Mouse (Mus musculus) heart, postnatal 0 days (tissue): ENCODE results near the gene Fam20a. TPM values are rescaled to one million over a fixed set of nuclear protein-coding genes. Genes with fewer than 3 reads are reported as not detected.
A peak's percentile ranks its signal among the peaks of the same experiment; 100 is the strongest.

Experiments used
- ATAC-seq: fragments of 200-750 bp; cut with Nextera tagmentation; 2 replicates; pipeline ENCODE4 v1.8.0; 2017; ENCODE audit warnings: low read depth, moderate number of reproducible peaks, moderate library complexity; ENCODE audit not compliant: insufficient read depth
- DNase-seq: peaks from one replicate; pipeline ENCODE4 v3.0.0-alpha.2; 2016; ENCODE audit warnings: low spot score
- H3K27ac ChIP-seq: fragments of 300-500 bp; sonication (generic); 2 replicates; pipeline ENCODE4 v1.5.1; 2014; ENCODE audit warnings: low read depth, mild to moderate bottlenecking
- H3K27me3 ChIP-seq: fragments of 300-500 bp; sonication (generic); 2 replicates; pipeline ENCODE4 v1.6.1; 2014; ENCODE audit warnings: low read length, mixed read lengths; ENCODE audit not compliant: control insufficient read depth, insufficient read depth
- H3K36me3 ChIP-seq: fragments of 300-500 bp; sonication (generic); replicated peaks from 2 replicates; pipeline ENCODE4 v1.6.1; 2014; ENCODE audit warnings: low read length, mixed read lengths; ENCODE audit not compliant: control insufficient read depth, insufficient read depth
- H3K4me1 ChIP-seq: fragments of 300-500 bp; sonication (generic); 2 replicates; pipeline ENCODE4 v1.6.1; 2014; ENCODE audit warnings: antibody characterized with exemption; ENCODE audit not compliant: control insufficient read depth, insufficient read depth
- H3K4me2 ChIP-seq: fragments of 300-500 bp; sonication (generic); 2 replicates; pipeline ENCODE4 v1.6.1; 2014; ENCODE audit warnings: low read depth, mild to moderate bottlenecking, low read length, moderate library complexity
- H3K4me3 ChIP-seq: fragments of 300-500 bp; sonication (generic); 2 replicates; pipeline ENCODE4 v1.5.1; 2014; ENCODE audit warnings: low read depth, low read length
- H3K9ac ChIP-seq: fragments of 300-500 bp; sonication (generic); replicated peaks from 2 replicates; pipeline ENCODE4 v1.6.1; 2014; ENCODE audit warnings: low read depth, low read length, mixed read lengths
- H3K9me3 ChIP-seq: fragments of 300-500 bp; sonication (generic); replicated peaks from 2 replicates; pipeline ENCODE4 v1.6.1; 2016; ENCODE audit warnings: low read length; ENCODE audit not compliant: control insufficient read depth
- CTCF ChIP-seq: IDR thresholded peaks from 2 replicates; pipeline ENCODE4 v1.5.1; 2016; ENCODE audit warnings: antibody characterized with exemption, control low read depth, low read depth
- EP300 ChIP-seq: IDR thresholded peaks from 2 replicates; pipeline ENCODE4 v1.6.1; 2016; ENCODE audit warnings: antibody characterized with exemption, low read depth
- WGBS: fragments of 180-500 bp; shearing (Covaris S2); extraction: QIAGEN DNeasy Blood & Tissue Kit; methylation state at CpG from one replicate; pipeline ENCODE4 v1.1.7; 2014; 5-methylcytosine and 5-hydroxymethylcytosine counted together
- polyA plus RNA-seq: library from polyadenylated mRNA; unstranded; fragments of >200 nt; fragmentation: Nextera tagmentation; extraction: Ambion mirVana; gene quantifications from 2 replicates; pipeline ENCODE4 v1.2.1, GENCODE M21; 2015
- total RNA-seq: library from RNA; depleted of rRNA; stranded (reverse); fragments of >200 nt; gene quantifications from 2 replicates; pipeline ENCODE4 v1.2.3, GENCODE M21; 2014; ENCODE audit warnings: low replicate concordance

Gene Fam20a
- total and polyA plus RNA-seq, 2 experiments from 2014 or later, result 3.0 to 6.8 TPM

DNA sequence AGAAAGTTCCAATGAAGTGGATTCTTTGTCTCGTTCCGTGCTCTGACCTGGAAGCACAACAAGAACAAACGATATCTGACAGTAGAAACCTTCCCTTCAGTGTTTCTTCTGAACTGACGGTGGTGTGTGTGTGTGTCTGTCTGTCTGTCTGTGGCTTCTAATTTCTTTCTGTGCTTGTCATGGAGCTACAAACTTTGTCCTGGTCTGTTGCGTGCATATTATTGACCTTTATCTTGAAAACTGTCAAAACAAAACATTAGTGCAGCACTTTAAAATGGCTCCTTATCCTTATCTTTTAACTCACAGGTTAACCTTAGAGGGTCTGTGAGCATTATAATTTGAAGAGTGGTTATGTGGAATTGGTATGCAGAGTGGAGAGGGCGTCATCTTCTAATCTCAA lies 69.6 kb downstream of the Fam20a start:
- H3K9me3 ChIP-seq, result no peaks in the 10 kb centered on the region
- peak overlapping the region; percentile 66 for H3K4me2 ChIP-seq
- H3K4me1 ChIP-seq, result peaks cover 22% of the 10 kb centered on the region
- peaks cover 36% of the 10 kb centered on the region for H3K36me3 ChIP-seq
- no peaks in the 10 kb centered on the region for H3K27me3 ChIP-seq
- WGBS, result 7% methylated on average over 6 of the region's 6 CpGs
- DNase-seq (no peak), ATAC-seq (no peak)
- TF ChIP-seq CTCF, result no peak
- TF ChIP-seq EP300, result no peak
- peak overlapping the region; percentile 94 for H3K9ac ChIP-seq
- peak overlapping the region; percentile 99; the same call in 1 of the 2 replicates for H3K27ac ChIP-seq
- peak overlapping the region; percentile 88 for H3K4me3 ChIP-seq

DNA sequence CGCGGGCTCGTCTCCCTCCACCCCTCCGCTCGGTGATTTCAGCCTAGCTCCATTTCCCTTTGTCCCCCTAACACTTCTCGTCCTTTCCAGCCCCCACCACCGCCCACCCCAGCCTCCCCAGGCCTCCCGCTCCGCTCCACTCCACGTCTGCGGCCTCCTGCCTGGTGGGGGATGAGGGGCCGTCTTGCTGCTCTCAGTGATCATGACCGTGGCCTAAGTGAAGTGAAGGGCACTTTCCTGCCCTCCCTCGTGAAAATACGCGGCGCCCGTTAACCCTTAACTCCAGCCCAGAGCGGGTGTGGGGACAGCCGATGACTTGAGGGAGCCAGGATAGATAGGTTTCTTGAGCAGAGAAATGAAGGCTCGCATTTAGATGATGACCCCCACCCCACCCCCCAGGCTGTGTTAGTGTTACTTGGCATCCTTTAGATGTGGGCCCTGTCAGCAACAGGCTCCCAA lies 70.5 kb downstream of the Fam20a start:
- peak overlapping the region; percentile 94 for H3K9ac ChIP-seq
- ATAC-seq (peak; percentile 9; the same call in 1 of the 2 replicates), DNase-seq (peak; percentile 60)
- 0% methylated on average over 21 of the region's 21 CpGs for WGBS
- peaks cover 22% of the 10 kb centered on the region for H3K4me1 ChIP-seq
- no peaks in the 10 kb centered on the region for H3K9me3 ChIP-seq
- no peaks in the 10 kb centered on the region for H3K27me3 ChIP-seq
- peak overlapping the region; percentile 88 for H3K4me3 ChIP-seq
- peak overlapping the region; percentile 99 for H3K27ac ChIP-seq
- peak overlapping the region; percentile 66 for H3K4me2 ChIP-seq
- TF ChIP-seq EP300 (no peak), CTCF (no peak)
- peaks cover 28% of the 10 kb centered on the region for H3K36me3 ChIP-seq

DNA sequence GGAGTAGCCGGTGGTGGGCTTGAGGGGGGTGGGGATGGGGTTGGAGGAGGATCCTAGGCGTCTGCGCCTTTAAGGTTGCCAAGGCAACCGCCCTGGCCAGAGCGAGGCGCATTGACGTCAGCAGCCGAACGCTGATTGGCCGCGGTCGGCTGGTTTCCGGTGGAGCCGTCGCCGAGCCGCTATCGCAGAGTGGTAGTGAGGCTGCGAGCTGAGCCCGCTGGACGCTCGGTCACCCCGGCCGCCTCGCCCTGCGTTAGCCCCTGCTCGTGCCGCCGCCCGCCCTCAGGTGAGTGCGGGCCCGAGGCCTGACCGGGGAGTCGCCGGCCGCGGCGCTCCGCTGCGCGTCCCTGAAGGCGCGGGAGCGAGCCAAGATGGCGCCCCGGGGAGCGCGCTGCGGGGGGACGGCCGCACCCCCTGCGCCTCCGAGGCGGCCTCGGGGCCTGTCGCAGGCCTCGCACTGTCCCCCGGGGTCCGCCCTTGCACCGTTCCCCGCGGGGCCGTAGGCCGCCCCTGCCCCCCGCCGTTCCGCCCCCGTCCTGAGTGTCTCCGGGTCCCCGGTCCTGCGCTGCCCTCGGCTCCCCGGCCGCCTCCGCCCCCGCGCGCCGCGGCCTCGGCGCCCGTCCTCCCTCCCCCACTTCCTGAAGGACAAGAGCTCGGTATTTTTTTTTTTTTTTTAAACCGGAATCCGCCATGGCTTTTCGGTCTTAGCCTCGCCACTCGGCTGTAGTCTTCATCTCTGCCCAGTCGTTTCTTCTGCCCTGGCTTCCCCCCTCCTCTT lies 71.1 kb downstream of the Fam20a start:
- peaks cover 22% of the 10 kb centered on the region for H3K36me3 ChIP-seq
- H3K4me2 ChIP-seq, result peak overlapping the region; percentile 66
- no peaks in the 10 kb centered on the region for H3K9me3 ChIP-seq
- peaks cover 18% of the 10 kb centered on the region for H3K4me1 ChIP-seq
- no peak for TF ChIP-seq CTCF
- TF ChIP-seq EP300, result no peak
- 0% methylated on average over 37 of the region's 90 CpGs for WGBS
- H3K27me3 ChIP-seq, result no peaks in the 10 kb centered on the region
- H3K27ac ChIP-seq, result peak overlapping the region; percentile 99
- peak overlapping the region; percentile 88 for H3K4me3 ChIP-seq
- peak; percentile 93 for ATAC-seq
- H3K9ac ChIP-seq, result peak overlapping the region; percentile 94
- peak; percentile 94 for DNase-seq

DNA sequence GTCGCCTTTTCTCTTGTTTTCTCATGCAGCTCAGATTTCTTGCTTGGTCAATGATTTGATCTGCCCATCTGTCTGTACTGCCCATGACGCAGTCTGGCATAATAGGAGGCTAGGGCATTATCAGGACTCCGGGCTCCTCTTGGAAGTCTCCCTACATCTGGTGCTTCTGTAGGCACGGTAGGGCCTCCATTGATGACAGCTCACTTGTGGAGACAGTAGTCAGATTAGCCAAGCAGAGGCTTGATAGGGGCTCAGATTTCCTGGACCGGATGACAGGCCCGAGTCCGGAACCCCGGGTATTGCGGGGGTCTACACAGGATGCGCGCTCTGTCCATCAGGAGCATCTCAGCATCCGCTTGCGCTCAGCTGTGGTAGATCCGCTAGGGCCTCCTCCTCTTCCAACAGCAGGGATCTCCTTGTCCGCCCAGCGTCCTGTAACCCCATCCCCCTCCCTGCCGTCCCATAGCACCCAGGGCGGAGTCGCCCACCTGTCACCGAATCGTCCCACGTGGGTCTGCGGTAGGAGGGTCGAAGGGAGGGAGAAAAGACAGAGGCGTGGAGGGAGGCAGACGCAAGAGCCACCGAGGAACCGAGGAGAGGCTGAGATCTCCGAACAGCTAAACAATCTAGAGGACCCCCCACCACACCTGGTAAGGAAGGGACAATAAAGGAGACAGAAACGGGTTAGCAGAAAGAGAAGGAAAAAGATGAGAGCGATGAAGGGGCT lies 71.9 kb downstream of the Fam20a start:
- TF ChIP-seq CTCF, result no peak
- TF ChIP-seq EP300, result peak; percentile 79
- no peaks in the 10 kb centered on the region for H3K9me3 ChIP-seq
- H3K27ac ChIP-seq, result peak overlapping the region; percentile 99
- peak; percentile 95 for DNase-seq
- peak overlapping the region; percentile 88 for H3K4me3 ChIP-seq
- H3K9ac ChIP-seq, result peak overlapping the region; percentile 94
- H3K4me1 ChIP-seq, result peaks cover 18% of the 10 kb centered on the region
- H3K36me3 ChIP-seq, result peaks cover 14% of the 10 kb centered on the region; the same call in 1 of the 2 replicates
- H3K4me2 ChIP-seq, result peak overlapping the region; percentile 66
- H3K27me3 ChIP-seq, result no peaks in the 10 kb centered on the region
- ATAC-seq, result peak; percentile 88
- WGBS, result 2% methylated on average over 31 of the region's 31 CpGs

DNA sequence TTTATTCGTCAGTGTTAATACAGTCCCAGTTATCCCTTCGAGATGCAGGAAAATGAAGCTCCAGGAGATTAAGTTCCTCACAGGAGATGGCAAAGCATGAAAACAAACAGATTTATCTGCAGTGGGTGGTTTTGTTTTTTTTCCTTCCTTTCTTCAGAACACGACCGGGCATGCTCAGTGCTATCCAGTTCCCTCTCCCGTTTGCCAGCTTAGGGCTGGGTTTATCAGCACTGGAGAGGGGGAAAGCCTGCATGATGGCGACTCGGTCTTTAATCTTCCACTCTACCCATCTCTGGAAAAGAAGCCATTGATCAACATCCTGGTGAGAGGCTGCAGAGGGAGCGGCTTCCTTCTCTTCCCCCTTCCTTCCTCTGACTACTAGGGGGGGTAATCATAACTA lies 72.9 kb downstream of the Fam20a start, which contains the start of gene Prkar1a:
Prkar1a (plus strand) TSS at position 200 of the 400 bp plus-strand sequence.
- no peak for DNase-seq
- no peak for TF ChIP-seq EP300
- no peak for TF ChIP-seq CTCF

More for the DNA sequence above, 72.9 kb downstream of the Fam20a start, which contains the start of gene Prkar1a:
- H3K36me3 ChIP-seq, result peaks cover 6% of the 10 kb centered on the region; the same call in 1 of the 2 replicates
- peak within 1 kb of the TSS; percentile 94 for H3K9ac ChIP-seq
- H3K4me2 ChIP-seq, result peak within 1 kb of the TSS; percentile 66
- peaks cover 18% of the 10 kb centered on the region for H3K4me1 ChIP-seq
- WGBS, result 12% methylated on average over 8 of the region's 8 CpGs
- no peaks in the 10 kb centered on the region for H3K9me3 ChIP-seq
- peak within 1 kb of the TSS; percentile 88 for H3K4me3 ChIP-seq
- ATAC-seq, result no peak
- no peaks in the 10 kb centered on the region for H3K27me3 ChIP-seq
- H3K27ac ChIP-seq, result peak within 1 kb of the TSS; percentile 99
